Comparison of ENCODE assay signal across 7 mouse cellular contexts in genomic region chr9:119403236-119403641, GRCm38 (mm10). TPM values are rescaled to one million over a fixed set of nuclear protein-coding genes. Genes with fewer than 3 reads are reported as not detected.
DNase-seq lines count a peak whose midpoint lies in the region; ATAC-seq and TF ChIP-seq lines count a peak whose summit lies in the region.

No protein-coding gene starts in this region.

- H3K9me3 ChIP-seq in forebrain, embryonic 11.5 days (ENCODE audit: control insufficient read depth, low read length), result no peaks in the 10 kb centered on the region
- no peaks in the 10 kb centered on the region for H3K9me3 ChIP-seq in hindbrain, embryonic 12.5 days (replicated peaks)
- no peaks in the 10 kb centered on the region for H3K9me3 ChIP-seq in limb, embryonic 10.5 days (replicated peaks)
- H3K9me3 ChIP-seq in midbrain, embryonic 11.5 days (ENCODE audit: control insufficient read depth, low read length), result no peaks in the 10 kb centered on the region
- H3K9me3 ChIP-seq in stomach, postnatal 0 days (ENCODE audit: control insufficient read depth, low read length), result no peaks in the 10 kb centered on the region

- no peaks in the 10 kb centered on the region for H3K27me3 ChIP-seq in forebrain, embryonic 11.5 days (ENCODE audit: control insufficient read depth, insufficient read depth, low read length)
- no peaks in the 10 kb centered on the region for H3K27me3 ChIP-seq in hindbrain, embryonic 12.5 days
- no peaks in the 10 kb centered on the region for H3K27me3 ChIP-seq in limb, embryonic 10.5 days (ENCODE audit: low read depth, poor library complexity, severe bottlenecking)
- H3K27me3 ChIP-seq in midbrain, embryonic 11.5 days (ENCODE audit: control insufficient read depth, insufficient read depth, low read length), result no peaks in the 10 kb centered on the region
- no peaks in the 10 kb centered on the region for H3K27me3 ChIP-seq in stomach, postnatal 0 days (ENCODE audit: control insufficient read depth, insufficient read depth, low read length)

- no peaks in the 10 kb centered on the region; the same call in 1 of the 2 replicates for H3K36me3 ChIP-seq in forebrain, embryonic 11.5 days (ENCODE audit: control insufficient read depth, insufficient read depth, low read length)
- 0 out of 2 replicates have a peak, but pooled peaks cover 3% of the 10 kb centered on the region for H3K36me3 ChIP-seq in hindbrain, embryonic 12.5 days
- H3K36me3 ChIP-seq in limb, embryonic 10.5 days, result peaks cover 36% of the 10 kb centered on the region
- H3K36me3 ChIP-seq in midbrain, embryonic 11.5 days (ENCODE audit: control insufficient read depth, insufficient read depth, low read length), result no peaks in the 10 kb centered on the region; the same call in 1 of the 2 replicates
- H3K36me3 ChIP-seq in stomach, postnatal 0 days (ENCODE audit: control insufficient read depth, insufficient read depth, low read length), result no peaks in the 10 kb centered on the region

- peaks cover 15% of the 10 kb centered on the region; the same call in 1 of the 2 replicates for H3K4me1 ChIP-seq in forebrain, embryonic 11.5 days (replicated peaks; ENCODE audit: control insufficient read depth, insufficient read depth, low read length)
- peaks cover 51% of the 10 kb centered on the region for H3K4me1 ChIP-seq in hindbrain, embryonic 12.5 days
- H3K4me1 ChIP-seq in limb, embryonic 10.5 days, result peaks cover 41% of the 10 kb centered on the region
- H3K4me1 ChIP-seq in midbrain, embryonic 11.5 days (ENCODE audit: control insufficient read depth, insufficient read depth, low read length), result peaks cover 30% of the 10 kb centered on the region
- H3K4me1 ChIP-seq in stomach, postnatal 0 days (replicated peaks; ENCODE audit: control insufficient read depth, insufficient read depth), result no peaks in the 10 kb centered on the region

- peak overlapping the region; percentile 98 for H3K27ac ChIP-seq in forebrain, embryonic 11.5 days (ENCODE audit: low read depth, low read length)
- H3K27ac ChIP-seq in hindbrain, embryonic 12.5 days, result peak overlapping the region; percentile 99
- H3K27ac ChIP-seq in limb, embryonic 10.5 days, result peak overlapping the region; percentile 100
- H3K27ac ChIP-seq in midbrain, embryonic 11.5 days (ENCODE audit: low read depth, low read length), result peak overlapping the region; percentile 81
- H3K27ac ChIP-seq in stomach, postnatal 0 days (replicated peaks), result no peak overlapping the region

- ATAC-seq in forebrain, embryonic 11.5 days (replicated peaks; ENCODE audit: low FRiP score), result peak; percentile 74
- peak; percentile 55; the same call in 1 of the 2 replicates for ATAC-seq in hindbrain, embryonic 12.5 days (ENCODE audit: low FRiP score)
- ATAC-seq in midbrain, embryonic 11.5 days (ENCODE audit: low FRiP score), result peak; percentile 68
- no peak for ATAC-seq in stomach, postnatal 0 days (ENCODE audit: low FRiP score, low TSS enrichment)

- H3K9ac ChIP-seq in forebrain, embryonic 11.5 days (ENCODE audit: low read length), result peak overlapping the region; percentile 100
- H3K9ac ChIP-seq in hindbrain, embryonic 12.5 days, result peak overlapping the region; percentile 99
- H3K9ac ChIP-seq in midbrain, embryonic 11.5 days (ENCODE audit: low read length), result peak overlapping the region; percentile 99
- H3K9ac ChIP-seq in stomach, postnatal 0 days (ENCODE audit: low read length), result peak overlapping the region; percentile 98

- H3K4me2 ChIP-seq in forebrain, embryonic 11.5 days (ENCODE audit: low read depth, low read length, severe bottlenecking), result peak overlapping the region; percentile 88
- H3K4me2 ChIP-seq in hindbrain, embryonic 12.5 days (replicated peaks), result peak overlapping the region; percentile 70
- peak overlapping the region; percentile 86 for H3K4me2 ChIP-seq in midbrain, embryonic 11.5 days
- H3K4me2 ChIP-seq in stomach, postnatal 0 days (replicated peaks; ENCODE audit: low read depth), result peak overlapping the region; percentile 99

- 0 out of 2 replicates have a peak, but pooled peaks have one; percentile 10 for TF ChIP-seq CTCF in stomach, postnatal 0 days (IDR thresholded peaks at IDR 0.05; ENCODE audit: low read depth)

- H3K4me3 ChIP-seq in forebrain, embryonic 11.5 days (ENCODE audit: low read depth, low read length), result peak overlapping the region; percentile 99
- peak overlapping the region; percentile 89 for H3K4me3 ChIP-seq in hindbrain, embryonic 12.5 days
- H3K4me3 ChIP-seq in limb, embryonic 10.5 days, result peak overlapping the region; percentile 95
- peak overlapping the region; percentile 95 for H3K4me3 ChIP-seq in midbrain, embryonic 11.5 days (ENCODE audit: low read depth, low read length)
- H3K4me3 ChIP-seq in stomach, postnatal 0 days (ENCODE audit: low read depth, low read length), result peak overlapping the region; percentile 82

- TF ChIP-seq EP300 in stomach, postnatal 0 days (optimal IDR thresholded peaks at IDR 0.05), result no peak

- WGBS in forebrain, embryonic 11.5 days, result 0% methylated on average over 26 of the region's 26 CpGs
- under 1% methylated on average over 26 of the region's 26 CpGs for WGBS in hindbrain, embryonic 12.5 days
- under 1% methylated on average over 26 of the region's 26 CpGs for WGBS in limb, embryonic 10.5 days
- WGBS in midbrain, embryonic 11.5 days, result under 1% methylated on average over 26 of the region's 26 CpGs
- under 1% methylated on average over 25 of the region's 26 CpGs for WGBS in stomach, postnatal 0 days

- DNase-seq in Muller cell, postnatal 12 days (ENCODE audit: inconsistent ontology term), result peak; percentile 39
- peak; percentile 70 for DNase-seq in adrenal gland, postnatal 14 days
- DNase-seq in forebrain, embryonic 11.5 days (ENCODE audit: low spot score), result peak; percentile 89
- peak; percentile 86 for DNase-seq in limb, embryonic 10.5 days (ENCODE audit: low spot score)
- DNase-seq in midbrain, embryonic 11.5 days (ENCODE audit: low spot score, missing footprints), result peak; percentile 98
- DNase-seq in stomach, postnatal 0 days (ENCODE audit: low spot score), result peak; percentile 62

RNA-seq across cellular contexts. Expression of gene Acvr2b, which starts 1.3 kb away (rescaled TPM):
- total RNA-seq in adrenal gland, postnatal 14 days (2021), result 4.8 and 6.6 TPM in 2 replicates
- 106 and 133 TPM in 2 replicates for polyA plus RNA-seq in forebrain, embryonic 11.5 days (2014; fragmentation: Nextera tagmentation; extraction: Ambion mirVana)
- 86.6 and 97.4 TPM in 2 replicates for polyA plus RNA-seq in hindbrain, embryonic 12.5 days (2016; fragmentation: Nextera tagmentation; extraction: Ambion mirVana)
- 74.7 and 92.6 TPM in 2 replicates for polyA plus RNA-seq in limb, embryonic 10.5 days (2016; fragmentation: Nextera tagmentation; extraction: Ambion mirVana)
- polyA plus RNA-seq in midbrain, embryonic 11.5 days (2014; fragmentation: Nextera tagmentation; extraction: Ambion mirVana), result 70.1 and 95.4 TPM in 2 replicates
- 6.2 and 6.3 TPM in 2 replicates for polyA plus RNA-seq in stomach, postnatal 0 days (2015; fragmentation: Nextera tagmentation; extraction: Ambion mirVana)

RNA-seq across cellular contexts. Expression of gene Slc22a14, which starts 37.9 kb away (rescaled TPM):
- total RNA-seq in adrenal gland, postnatal 14 days (2021), result 0.19 TPM in 1 of 2 replicates, not detected in the other
- not detected in 2 replicates for polyA plus RNA-seq in forebrain, embryonic 11.5 days (2014; fragmentation: Nextera tagmentation; extraction: Ambion mirVana)
- not detected in 2 replicates for polyA plus RNA-seq in hindbrain, embryonic 12.5 days (2016; fragmentation: Nextera tagmentation; extraction: Ambion mirVana)
- not detected in 2 replicates for polyA plus RNA-seq in limb, embryonic 10.5 days (2016; fragmentation: Nextera tagmentation; extraction: Ambion mirVana)
- polyA plus RNA-seq in midbrain, embryonic 11.5 days (2014; fragmentation: Nextera tagmentation; extraction: Ambion mirVana), result not detected in 2 replicates
- polyA plus RNA-seq in stomach, postnatal 0 days (2015; fragmentation: Nextera tagmentation; extraction: Ambion mirVana), result not detected in 2 replicates

RNA-seq across cellular contexts. Expression of gene Exog, which starts 41.5 kb away (rescaled TPM):
- 4.2 and 4.5 TPM in 2 replicates for total RNA-seq in adrenal gland, postnatal 14 days (2021)
- polyA plus RNA-seq in forebrain, embryonic 11.5 days (2014; fragmentation: Nextera tagmentation; extraction: Ambion mirVana), result 44.0 and 47.0 TPM in 2 replicates
- polyA plus RNA-seq in hindbrain, embryonic 12.5 days (2016; fragmentation: Nextera tagmentation; extraction: Ambion mirVana), result 42.7 and 43.7 TPM in 2 replicates
- 39.7 and 44.6 TPM in 2 replicates for polyA plus RNA-seq in limb, embryonic 10.5 days (2016; fragmentation: Nextera tagmentation; extraction: Ambion mirVana)
- polyA plus RNA-seq in midbrain, embryonic 11.5 days (2014; fragmentation: Nextera tagmentation; extraction: Ambion mirVana), result 39.5 and 39.9 TPM in 2 replicates
- polyA plus RNA-seq in stomach, postnatal 0 days (2015; fragmentation: Nextera tagmentation; extraction: Ambion mirVana), result 8.5 TPM in 2 replicates

RNA-seq across cellular contexts. Expression of gene Xylb, which starts 46.1 kb away (rescaled TPM):
- 2.0 and 10.6 TPM in 2 replicates for total RNA-seq in adrenal gland, postnatal 14 days (2021)
- 12.5 and 12.7 TPM in 2 replicates for polyA plus RNA-seq in forebrain, embryonic 11.5 days (2014; fragmentation: Nextera tagmentation; extraction: Ambion mirVana)
- polyA plus RNA-seq in hindbrain, embryonic 12.5 days (2016; fragmentation: Nextera tagmentation; extraction: Ambion mirVana), result 4.7 and 4.9 TPM in 2 replicates
- polyA plus RNA-seq in limb, embryonic 10.5 days (2016; fragmentation: Nextera tagmentation; extraction: Ambion mirVana), result 11.4 and 12.8 TPM in 2 replicates
- polyA plus RNA-seq in midbrain, embryonic 11.5 days (2014; fragmentation: Nextera tagmentation; extraction: Ambion mirVana), result 5.4 and 6.5 TPM in 2 replicates
- 3.2 and 5.7 TPM in 2 replicates for polyA plus RNA-seq in stomach, postnatal 0 days (2015; fragmentation: Nextera tagmentation; extraction: Ambion mirVana)

Comparison
In these comparisons a context has a peak if more than half of its experiments do, and no peak if none do; other contexts are left out.
1. DNase-seq: peak in every context shown above with its lines; median percentile 98 in midbrain, embryonic 11.5 days; 89 in forebrain, embryonic 11.5 days; 86 in limb, embryonic 10.5 days; 70 in adrenal gland, postnatal 14 days; 62 in stomach, postnatal 0 days; 39 in Muller cell, postnatal 12 days.